Mouse (Mus musculus): Measurements from ENCODE around the gene Zfp366.

Gene Zfp366

GRCm38 (mm10) chr13:99186859-99187258 lies 2.2 kb downstream of the Zfp366 start:
- DNase-seq (ENCODE audit: low read depth), result no peak

GRCm38 (mm10) chr13:99187456-99187855 lies 2.8 kb downstream of the Zfp366 start:
- no peak for DNase-seq (ENCODE audit: low read depth)

- DNase-seq (ENCODE audit: low read depth), result no peak
Measured at GRCm38 (mm10) chr13:99188625-99189024, 4.0 kb downstream of the Zfp366 start.

GRCm38 (mm10) chr13:99189671-99190070 lies 5.0 kb downstream of the Zfp366 start:
- DNase-seq (ENCODE audit: low read depth), result no peak

- no peak for DNase-seq (ENCODE audit: low read depth)
Measured at GRCm38 (mm10) chr13:99190466-99190865, 5.8 kb downstream of the Zfp366 start.

- no peak for DNase-seq (ENCODE audit: low read depth)
Measured at GRCm38 (mm10) chr13:99191063-99191462, 6.4 kb downstream of the Zfp366 start.

GRCm38 (mm10) chr13:99196314-99196713 lies 11.7 kb downstream of the Zfp366 start:
- DNase-seq (ENCODE audit: low read depth), result no peak

GRCm38 (mm10) chr13:99196865-99197264 lies 12.2 kb downstream of the Zfp366 start:
- no peak for DNase-seq (ENCODE audit: low read depth)

- no peak for DNase-seq (ENCODE audit: low read depth)
Measured at GRCm38 (mm10) chr13:99201647-99202574, 17.3 kb downstream of the Zfp366 start.

- no peak for DNase-seq (ENCODE audit: low read depth)
Measured at GRCm38 (mm10) chr13:99207214-99207613, 22.6 kb downstream of the Zfp366 start.

GRCm38 (mm10) chr13:99209859-99210258 lies 25.2 kb downstream of the Zfp366 start:
- no peak for DNase-seq (ENCODE audit: low read depth)

- DNase-seq (ENCODE audit: low read depth), result no peak
Measured at GRCm38 (mm10) chr13:99210837-99211236, 26.2 kb downstream of the Zfp366 start.

- no peak for DNase-seq (ENCODE audit: low read depth)
Measured at GRCm38 (mm10) chr13:99212976-99213375, 28.4 kb downstream of the Zfp366 start.

- no peak for DNase-seq (ENCODE audit: low read depth)
Measured at GRCm38 (mm10) chr13:99216005-99216404, 31.4 kb downstream of the Zfp366 start.

- no peak for DNase-seq (ENCODE audit: low read depth)
Measured at GRCm38 (mm10) chr13:99217984-99218383, 33.4 kb downstream of the Zfp366 start.

- no peak for DNase-seq (ENCODE audit: low read depth)
Measured at GRCm38 (mm10) chr13:99219586-99219985, 35.0 kb downstream of the Zfp366 start.

GRCm38 (mm10) chr13:99221996-99222395 lies 37.4 kb downstream of the Zfp366 start:
- DNase-seq (ENCODE audit: low read depth), result no peak

- DNase-seq (ENCODE audit: low read depth), result no peak
Measured at GRCm38 (mm10) chr13:99222476-99222875, 37.9 kb downstream of the Zfp366 start.

- no peak for DNase-seq (ENCODE audit: low read depth)
Measured at GRCm38 (mm10) chr13:99223321-99223884, 38.8 kb downstream of the Zfp366 start.

GRCm38 (mm10) chr13:99223917-99224316 lies 39.3 kb downstream of the Zfp366 start:
- no peak for DNase-seq (ENCODE audit: low read depth)

- DNase-seq (ENCODE audit: low read depth), result no peak
Measured at GRCm38 (mm10) chr13:99225374-99226240, 41.0 kb downstream of the Zfp366 start.

GRCm38 (mm10) chr13:99226809-99227208 lies 42.2 kb downstream of the Zfp366 start:
- no peak for DNase-seq (ENCODE audit: low read depth)

Measured in fibroblast of lung, adult 2 months (primary cell).